Mouse (Mus musculus): ENCODE data around the gene Rai14. TPM values are rescaled to one million over a fixed set of nuclear protein-coding genes. Genes with fewer than 3 reads are reported as not detected.

The Rai14 gene
- total RNA-seq, 1 experiment from 2014 or later, result 2.2 TPM

Other genes starting within 250 kb of the Rai14 start
- 62.2 to 64.0 TPM (median 62.3 TPM) in 3 replicates for gene Dnajc21, start 244.1 kb downstream of the Rai14 start, total RNA-seq (2017)
- 15.8 to 23.5 TPM (median 20.3 TPM) in 3 replicates for gene Brix1, start 228.7 kb downstream of the Rai14 start, total RNA-seq (2017)
- 3.8 to 18.1 TPM (median 7.0 TPM) in 3 replicates for gene Rad1, start 228.6 kb downstream of the Rai14 start, total RNA-seq (2017)
- gene Ttc23l, start 156.0 kb downstream of the Rai14 start, total RNA-seq (2017), result 0.38 TPM in 1 of 3 replicates, not detected in the others
- not detected in 3 replicates for gene C1qtnf3, start 237.7 kb upstream of the Rai14 start, total RNA-seq (2017)